Comparison of ENCODE assay signal across 10 mouse cellular contexts in genomic region chr7:81862587-81863583, GRCm38 (mm10). TPM values are rescaled to one million over a fixed set of nuclear protein-coding genes. Genes with fewer than 3 reads are reported as not detected.
DNase-seq lines count a peak whose midpoint lies in the region; ATAC-seq lines count a peak whose summit lies in the region.
"Had no signal": no experiment of that assay in that cellular context is flagged by ENCODE, and none has a peak within 500 bp of the region (broad histone marks: within the 10 kb centered on the region; RNA-seq: fewer than 3 reads in every experiment).

No protein-coding gene starts in this region.

- peak; percentile 60 for DNase-seq in A20 (ENCODE audit: low read depth, low spot score)
- DNase-seq in MEL-GATA-1-ER (ENCODE audit: extremely low read depth, low read depth) = peak; percentile 61
- peak; percentile 73 for DNase-seq in heart, embryonic 10.5 days (ENCODE audit: low spot score)
- peak; percentile 62 for DNase-seq in skeletal muscle tissue, adult 2 months (ENCODE audit: low read depth, low spot score)
- no peak for DNase-seq in cerebellum, postnatal 4 days (ENCODE audit: low spot score in 2 of 2)
- DNase-seq in frontal cortex, postnatal 36 days (ENCODE audit: low spot score in 2 of 2) = no peak

- peaks cover 9% of the 10 kb centered on the region for H3K27me3 ChIP-seq in heart, embryonic 10.5 days (ENCODE audit: insufficient read depth, poor library complexity, severe bottlenecking)
- H3K27me3 ChIP-seq in liver, embryonic 12.5 days (replicated peaks) = peaks cover 75% of the 10 kb centered on the region
- H3K27me3 ChIP-seq in hindbrain, embryonic 13.5 days = peaks cover 27% of the 10 kb centered on the region

- 57% methylated on average over 24 of the region's 24 CpGs for WGBS in heart, embryonic 10.5 days
- WGBS in liver, embryonic 12.5 days (ENCODE audit: insufficient replicate concordance) = 31% methylated on average over 24 of the region's 24 CpGs
- WGBS in hindbrain, embryonic 13.5 days = 72% methylated on average over 24 of the region's 24 CpGs

- H3K36me3 ChIP-seq in heart, embryonic 10.5 days = peaks cover 29% of the 10 kb centered on the region
- H3K36me3 ChIP-seq in liver, embryonic 12.5 days = 0 out of 2 replicates have a peak, but pooled peaks cover 2% of the 10 kb centered on the region
- no peaks in the 10 kb centered on the region for H3K36me3 ChIP-seq in hindbrain, embryonic 13.5 days
- H3K36me3 ChIP-seq: neural tube, embryonic 13.5 days had no signal

- H3K9me3 ChIP-seq in heart, embryonic 10.5 days = no peaks in the 10 kb centered on the region
- no peaks in the 10 kb centered on the region for H3K9me3 ChIP-seq in liver, embryonic 12.5 days (replicated peaks)
- no peaks in the 10 kb centered on the region for H3K9me3 ChIP-seq in hindbrain, embryonic 13.5 days
- H3K9me3 ChIP-seq: neural tube, embryonic 13.5 days had no signal

- 0 out of 2 replicates have a peak overlapping the region, but pooled peaks have one; percentile 3 for H3K4me3 ChIP-seq in heart, embryonic 10.5 days
- peak overlapping the region; percentile 18 for H3K4me3 ChIP-seq in liver, embryonic 12.5 days
- H3K4me3 ChIP-seq in hindbrain, embryonic 13.5 days = no peak overlapping the region
- H3K4me3 ChIP-seq: neural tube, embryonic 13.5 days had no signal

- H3K4me2 ChIP-seq in liver, embryonic 12.5 days = peak overlapping the region; percentile 37
- H3K4me2 ChIP-seq in hindbrain, embryonic 13.5 days = no peak overlapping the region
- H3K4me2 ChIP-seq: neural tube, embryonic 13.5 days had no signal

- peaks cover 59% of the 10 kb centered on the region for H3K4me1 ChIP-seq in heart, embryonic 10.5 days
- peaks cover 41% of the 10 kb centered on the region for H3K4me1 ChIP-seq in liver, embryonic 12.5 days
- H3K4me1 ChIP-seq in hindbrain, embryonic 13.5 days (replicated peaks) = peaks cover 30% of the 10 kb centered on the region

- H3K27ac ChIP-seq in heart, embryonic 10.5 days = peak overlapping the region; percentile 72; the same call in 1 of the 2 replicates
- H3K27ac ChIP-seq in liver, embryonic 12.5 days = no peak overlapping the region
- H3K27ac ChIP-seq in hindbrain, embryonic 13.5 days = no peak overlapping the region
- H3K27ac ChIP-seq: neural tube, embryonic 13.5 days had no signal

- no peak overlapping the region for H3K9ac ChIP-seq in liver, embryonic 12.5 days
- H3K9ac ChIP-seq in hindbrain, embryonic 13.5 days = no peak overlapping the region
- H3K9ac ChIP-seq: neural tube, embryonic 13.5 days had no signal

- no peak for ATAC-seq in liver, embryonic 12.5 days
- ATAC-seq in hindbrain, embryonic 13.5 days (ENCODE audit: low FRiP score) = no peak

RNA-seq across cellular contexts. Expression of gene Tm6sf1, which starts 4.1 kb away (rescaled TPM):
- 25.7 and 33.4 TPM in 2 replicates for polyA plus RNA-seq in heart, embryonic 10.5 days (2016; fragmentation: Nextera tagmentation; extraction: Ambion mirVana)
- polyA plus RNA-seq in liver, embryonic 12.5 days (2016; fragmentation: Nextera tagmentation; extraction: Ambion mirVana) = 8.3 and 8.9 TPM in 2 replicates
- polyA plus RNA-seq in hindbrain, embryonic 13.5 days (2015; fragmentation: Nextera tagmentation; extraction: Ambion mirVana) = 10.1 and 11.2 TPM in 2 replicates

RNA-seq across cellular contexts. Expression of gene Gm10160, which starts 7.3 kb away (rescaled TPM):
- polyA plus RNA-seq in heart, embryonic 10.5 days (2016; fragmentation: Nextera tagmentation; extraction: Ambion mirVana) = not detected in 2 replicates
- not detected in 2 replicates for polyA plus RNA-seq in liver, embryonic 12.5 days (2016; fragmentation: Nextera tagmentation; extraction: Ambion mirVana)
- polyA plus RNA-seq in hindbrain, embryonic 13.5 days (2015; fragmentation: Nextera tagmentation; extraction: Ambion mirVana) = not detected in 2 replicates
- polyA plus RNA-seq: embryonic facial prominence, embryonic 11.5 days; neural tube, embryonic 13.5 days had no signal

RNA-seq across cellular contexts. Expression of gene Btbd1, which starts 33.7 kb away (rescaled TPM):
- 75.2 and 81.1 TPM in 2 replicates for polyA plus RNA-seq in heart, embryonic 10.5 days (2016; fragmentation: Nextera tagmentation; extraction: Ambion mirVana)
- polyA plus RNA-seq in liver, embryonic 12.5 days (2016; fragmentation: Nextera tagmentation; extraction: Ambion mirVana) = 39.6 and 41.1 TPM in 2 replicates
- polyA plus RNA-seq in hindbrain, embryonic 13.5 days (2015; fragmentation: Nextera tagmentation; extraction: Ambion mirVana) = 87.2 and 95.1 TPM in 2 replicates

Comparison
In these comparisons a context has a peak if more than half of its experiments do, and no peak if none do; other contexts are left out.
1. DNase-seq: peak in A20 (single experiment), MEL-GATA-1-ER (single experiment), heart, embryonic 10.5 days (single experiment) and skeletal muscle tissue, adult 2 months (single experiment); none in cerebellum, postnatal 4 days (0 of 2) and frontal cortex, postnatal 36 days (0 of 2).